Mouse (Mus musculus): Measurements from ENCODE around the gene Ppa1. TPM values are rescaled to one million over a fixed set of nuclear protein-coding genes. Genes with fewer than 3 reads are reported as not detected.

The Ppa1 gene
- polyA plus RNA-seq, 1 experiment from 2014 or later = 158 TPM

GRCm38 (mm10) chr10:61627938-61628250 lies 20.5 kb upstream of the Ppa1 start:
- no peak overlapping the region for H3K4me3 ChIP-seq (ENCODE audit: low read depth, low read length)
- H3K4me2 ChIP-seq = no peak overlapping the region
- no peaks in the 10 kb centered on the region for H3K9me3 ChIP-seq (replicated peaks; ENCODE audit: control insufficient read depth, low read length)
- H3K4me1 ChIP-seq (ENCODE audit: control insufficient read depth, insufficient read depth, low read length) = peaks cover 23% of the 10 kb centered on the region
- H3K9ac ChIP-seq (ENCODE audit: low read depth, low read length) = no peak overlapping the region
- ATAC-seq (replicated peaks; ENCODE audit: insufficient number of reproducible peaks, low FRiP score, low TSS enrichment) = no peak
- H3K27ac ChIP-seq (ENCODE audit: low read depth, low read length) = peak overlapping the region; percentile 16; the same call in 1 of the 2 replicates
- 45% methylated on average over 4 of the region's 4 CpGs for WGBS (ENCODE audit: insufficient replicate concordance)
- H3K27me3 ChIP-seq (ENCODE audit: control insufficient read depth, insufficient read depth, low read length) = peaks cover 17% of the 10 kb centered on the region
- no peaks in the 10 kb centered on the region for H3K36me3 ChIP-seq (ENCODE audit: control insufficient read depth, insufficient read depth, low read length)

GRCm38 (mm10) chr10:61632445-61632844 lies 15.9 kb upstream of the Ppa1 start:
- no peak overlapping the region for H3K4me2 ChIP-seq
- H3K4me1 ChIP-seq (ENCODE audit: control insufficient read depth, insufficient read depth, low read length) = peaks cover 7% of the 10 kb centered on the region
- H3K36me3 ChIP-seq (ENCODE audit: control insufficient read depth, insufficient read depth, low read length) = no peaks in the 10 kb centered on the region
- ATAC-seq (replicated peaks; ENCODE audit: insufficient number of reproducible peaks, low FRiP score, low TSS enrichment) = no peak
- no peak overlapping the region for H3K4me3 ChIP-seq (ENCODE audit: low read depth, low read length)
- no peak overlapping the region for H3K27ac ChIP-seq (ENCODE audit: low read depth, low read length)
- no peaks in the 10 kb centered on the region for H3K27me3 ChIP-seq (ENCODE audit: control insufficient read depth, insufficient read depth, low read length)
- H3K9ac ChIP-seq (ENCODE audit: low read depth, low read length) = no peak overlapping the region
- no peaks in the 10 kb centered on the region for H3K9me3 ChIP-seq (replicated peaks; ENCODE audit: control insufficient read depth, low read length)
- 58% methylated on average over 10 of the region's 10 CpGs for WGBS (ENCODE audit: insufficient replicate concordance)

- no peak overlapping the region for H3K4me2 ChIP-seq
- no peak for ATAC-seq (replicated peaks; ENCODE audit: insufficient number of reproducible peaks, low FRiP score, low TSS enrichment)
- no peak overlapping the region for H3K27ac ChIP-seq (ENCODE audit: low read depth, low read length)
- 0 out of 2 replicates have a peak, but pooled peaks cover 5% of the 10 kb centered on the region for H3K4me1 ChIP-seq (ENCODE audit: control insufficient read depth, insufficient read depth, low read length)
- no peak overlapping the region for H3K9ac ChIP-seq (ENCODE audit: low read depth, low read length)
- H3K4me3 ChIP-seq (ENCODE audit: low read depth, low read length) = no peak overlapping the region
- no peaks in the 10 kb centered on the region for H3K9me3 ChIP-seq (replicated peaks; ENCODE audit: control insufficient read depth, low read length)
- WGBS (ENCODE audit: insufficient replicate concordance) = 63% methylated on average over 7 of the region's 7 CpGs
- H3K27me3 ChIP-seq (ENCODE audit: control insufficient read depth, insufficient read depth, low read length) = no peaks in the 10 kb centered on the region
- H3K36me3 ChIP-seq (ENCODE audit: control insufficient read depth, insufficient read depth, low read length) = no peaks in the 10 kb centered on the region
These were observed 11.3 kb upstream of the Ppa1 start for GRCm38 (mm10) chr10:61637055-61637454.

- Histone ChIP-seq H3K4me2 (no peak overlapping the region), H3K9me3 (replicated peaks; ENCODE audit: control insufficient read depth, low read length) (no peaks in the 10 kb centered on the region), H3K4me3 (ENCODE audit: low read depth, low read length) (no peak overlapping the region), H3K4me1 (ENCODE audit: control insufficient read depth, insufficient read depth, low read length) (no peaks in the 10 kb centered on the region), H3K27me3 (ENCODE audit: control insufficient read depth, insufficient read depth, low read length) (no peaks in the 10 kb centered on the region), H3K9ac (ENCODE audit: low read depth, low read length) (no peak overlapping the region), H3K36me3 (ENCODE audit: control insufficient read depth, insufficient read depth, low read length) (no peaks in the 10 kb centered on the region), H3K27ac (ENCODE audit: low read depth, low read length) (no peak overlapping the region)
- no peak for ATAC-seq (replicated peaks; ENCODE audit: insufficient number of reproducible peaks, low FRiP score, low TSS enrichment)
- 65% methylated on average over 4 of the region's 4 CpGs for whole genome bisulfite sequencing (ENCODE audit: insufficient replicate concordance)
These were observed 8.0 kb upstream of the Ppa1 start for GRCm38 (mm10) chr10:61640363-61640762.

DNA sequence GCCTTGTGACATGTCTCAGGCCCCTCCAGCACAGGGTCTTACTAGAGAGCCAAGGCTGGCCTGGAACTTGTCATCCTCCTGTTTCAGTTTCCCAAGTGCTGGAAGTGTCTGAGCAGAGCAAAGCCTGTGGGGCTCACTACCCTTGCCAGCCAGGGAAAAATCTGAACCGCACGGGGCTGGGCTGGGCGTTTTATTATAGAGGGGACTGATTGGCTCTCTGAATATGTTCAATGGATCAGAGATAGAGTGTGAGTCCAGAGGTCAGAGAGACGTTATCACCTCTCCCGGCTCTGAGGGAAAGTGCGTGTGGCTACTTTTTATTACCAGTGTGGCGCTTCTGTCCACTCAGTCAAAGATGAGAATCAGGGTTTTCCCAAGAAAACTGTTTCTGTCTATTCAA lies 1.8 kb upstream of the Ppa1 start:
- 52% methylated on average over 7 of the region's 7 CpGs for WGBS (ENCODE audit: insufficient replicate concordance)
- ATAC-seq (replicated peaks; ENCODE audit: insufficient number of reproducible peaks, low FRiP score, low TSS enrichment) = no peak

DNA sequence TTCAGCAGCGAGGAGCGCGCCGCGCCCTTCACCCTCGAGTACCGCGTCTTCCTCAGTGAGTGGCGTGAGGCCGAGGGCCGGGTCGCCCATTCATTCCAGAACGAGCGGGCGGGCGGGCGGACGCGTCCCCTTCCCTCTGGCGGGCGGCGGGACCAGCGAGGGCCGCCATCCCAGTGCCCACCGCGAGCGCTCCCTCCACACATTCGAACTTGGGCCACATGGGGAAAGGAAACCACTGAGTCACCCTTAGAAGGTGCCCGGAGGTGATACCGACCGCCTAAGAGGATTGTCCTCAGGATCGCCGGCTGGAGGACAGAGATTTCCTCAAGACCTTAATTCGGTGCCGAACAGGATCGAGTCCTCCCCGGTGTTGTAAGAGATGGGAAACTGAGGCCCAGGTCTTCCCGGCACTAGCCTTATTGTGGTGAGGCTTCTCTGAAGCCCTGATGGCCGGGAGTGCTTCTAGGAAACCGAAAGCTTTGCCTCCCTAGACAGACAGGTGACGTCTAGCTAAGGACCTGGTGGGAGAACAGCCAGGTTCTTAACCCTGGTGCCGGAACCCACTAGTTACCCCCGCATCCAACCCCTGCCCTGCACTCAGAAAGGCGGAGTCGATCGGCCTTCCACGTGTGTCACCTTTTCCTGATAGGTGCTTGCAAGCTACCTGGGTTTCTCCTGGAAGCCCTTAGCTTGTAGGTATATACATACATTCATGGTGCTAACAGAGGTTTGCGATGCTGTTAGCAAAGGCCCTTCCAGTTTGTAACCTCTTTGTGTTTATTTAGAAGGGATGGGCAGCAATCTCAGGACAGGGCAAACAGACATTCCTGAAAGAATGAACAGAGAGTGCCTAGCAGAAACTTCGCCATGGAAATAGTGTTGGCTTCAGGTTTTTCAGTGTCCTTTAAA lies 639 bp downstream of the Ppa1 start:
- Histone ChIP-seq H3K4me3 (ENCODE audit: low read depth, low read length) (peak overlapping the region; percentile 83), H3K4me1 (ENCODE audit: control insufficient read depth, insufficient read depth, low read length) (peaks cover 12% of the 10 kb centered on the region), H3K36me3 (ENCODE audit: control insufficient read depth, insufficient read depth, low read length) (no peaks in the 10 kb centered on the region), H3K4me2 (peak overlapping the region; percentile 96), H3K27ac (ENCODE audit: low read depth, low read length) (peak overlapping the region; percentile 64), H3K9ac (ENCODE audit: low read depth, low read length) (peak overlapping the region; percentile 87), H3K9me3 (replicated peaks; ENCODE audit: control insufficient read depth, low read length) (no peaks in the 10 kb centered on the region), H3K27me3 (ENCODE audit: control insufficient read depth, insufficient read depth, low read length) (no peaks in the 10 kb centered on the region)
- ATAC-seq (replicated peaks; ENCODE audit: insufficient number of reproducible peaks, low FRiP score, low TSS enrichment) = peak; percentile 62; the same call in 1 of the 2 replicates
- 2% methylated on average over 38 of the region's 49 CpGs for WGBS (ENCODE audit: insufficient replicate concordance)

More for the DNA sequence above, 1.8 kb upstream of the Ppa1 start:
- Histone ChIP-seq H3K9ac (ENCODE audit: low read depth, low read length) (no peak overlapping the region), H3K27ac (ENCODE audit: low read depth, low read length) (no peak overlapping the region), H3K4me2 (no peak overlapping the region), H3K9me3 (replicated peaks; ENCODE audit: control insufficient read depth, low read length) (no peaks in the 10 kb centered on the region), H3K36me3 (ENCODE audit: control insufficient read depth, insufficient read depth, low read length) (no peaks in the 10 kb centered on the region), H3K4me1 (ENCODE audit: control insufficient read depth, insufficient read depth, low read length) (peaks cover 12% of the 10 kb centered on the region), H3K4me3 (ENCODE audit: low read depth, low read length) (no peak overlapping the region), H3K27me3 (ENCODE audit: control insufficient read depth, insufficient read depth, low read length) (no peaks in the 10 kb centered on the region)

GRCm38 (mm10) chr10:61654105-61654504 lies 5.8 kb downstream of the Ppa1 start:
- WGBS (ENCODE audit: insufficient replicate concordance) = 89% methylated on average over 4 of the region's 4 CpGs

DNA sequence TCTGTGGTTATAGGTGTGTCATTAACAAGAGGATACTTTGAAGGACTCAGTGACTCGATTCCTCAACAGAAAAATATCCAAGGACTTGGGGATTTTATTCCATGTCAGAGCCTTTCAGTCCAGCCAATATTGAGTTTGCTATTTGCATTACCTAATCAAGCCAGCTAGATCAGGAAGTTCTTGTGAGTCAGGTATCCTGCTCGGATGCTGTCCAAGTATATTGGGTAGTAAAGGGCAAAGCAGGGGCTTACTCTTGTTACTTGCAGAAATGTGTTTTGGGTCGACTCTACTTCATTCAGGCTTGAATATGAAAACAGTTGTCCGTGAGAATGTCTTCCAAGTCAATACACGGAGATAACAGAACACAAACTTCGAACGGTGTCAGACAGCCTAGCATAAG lies 6.3 kb downstream of the Ppa1 start:
- no peak for ATAC-seq (replicated peaks; ENCODE audit: insufficient number of reproducible peaks, low FRiP score, low TSS enrichment)
- no peak overlapping the region for H3K4me3 ChIP-seq (ENCODE audit: low read depth, low read length)
- H3K4me2 ChIP-seq = no peak overlapping the region
- H3K36me3 ChIP-seq (ENCODE audit: control insufficient read depth, insufficient read depth, low read length) = no peaks in the 10 kb centered on the region
- H3K27ac ChIP-seq (ENCODE audit: low read depth, low read length) = no peak overlapping the region
- no peaks in the 10 kb centered on the region for H3K4me1 ChIP-seq (ENCODE audit: control insufficient read depth, insufficient read depth, low read length)
- no peaks in the 10 kb centered on the region for H3K9me3 ChIP-seq (replicated peaks; ENCODE audit: control insufficient read depth, low read length)
- H3K9ac ChIP-seq (ENCODE audit: low read depth, low read length) = no peak overlapping the region
- no peaks in the 10 kb centered on the region for H3K27me3 ChIP-seq (ENCODE audit: control insufficient read depth, insufficient read depth, low read length)
- 91% methylated on average over 7 of the region's 7 CpGs for WGBS (ENCODE audit: insufficient replicate concordance)

More at GRCm38 (mm10) chr10:61654105-61654504, 5.8 kb downstream of the Ppa1 start:
- Histone ChIP-seq H3K27ac (ENCODE audit: low read depth, low read length) (no peak overlapping the region), H3K36me3 (ENCODE audit: control insufficient read depth, insufficient read depth, low read length) (no peaks in the 10 kb centered on the region), H3K4me2 (no peak overlapping the region), H3K9ac (ENCODE audit: low read depth, low read length) (no peak overlapping the region), H3K27me3 (ENCODE audit: control insufficient read depth, insufficient read depth, low read length) (no peaks in the 10 kb centered on the region), H3K4me1 (ENCODE audit: control insufficient read depth, insufficient read depth, low read length) (peaks cover 5% of the 10 kb centered on the region; the same call in 1 of the 2 replicates), H3K9me3 (replicated peaks; ENCODE audit: control insufficient read depth, low read length) (no peaks in the 10 kb centered on the region), H3K4me3 (ENCODE audit: low read depth, low read length) (no peak overlapping the region)
- no peak for ATAC-seq (replicated peaks; ENCODE audit: insufficient number of reproducible peaks, low FRiP score, low TSS enrichment)

GRCm38 (mm10) chr10:61655188-61655587 lies 6.8 kb downstream of the Ppa1 start:
- WGBS (ENCODE audit: insufficient replicate concordance) = 88% methylated on average over 3 of the region's 3 CpGs
- no peaks in the 10 kb centered on the region for H3K4me1 ChIP-seq (ENCODE audit: control insufficient read depth, insufficient read depth, low read length)

More at GRCm38 (mm10) chr10:61655188-61655587, 6.8 kb downstream of the Ppa1 start:
- H3K9ac ChIP-seq (ENCODE audit: low read depth, low read length) = no peak overlapping the region
- no peak overlapping the region for H3K27ac ChIP-seq (ENCODE audit: low read depth, low read length)
- no peaks in the 10 kb centered on the region for H3K9me3 ChIP-seq (replicated peaks; ENCODE audit: control insufficient read depth, low read length)
- no peak overlapping the region for H3K4me2 ChIP-seq
- no peak for ATAC-seq (replicated peaks; ENCODE audit: insufficient number of reproducible peaks, low FRiP score, low TSS enrichment)
- no peak overlapping the region for H3K4me3 ChIP-seq (ENCODE audit: low read depth, low read length)
- no peaks in the 10 kb centered on the region for H3K27me3 ChIP-seq (ENCODE audit: control insufficient read depth, insufficient read depth, low read length)
- no peaks in the 10 kb centered on the region for H3K36me3 ChIP-seq (ENCODE audit: control insufficient read depth, insufficient read depth, low read length)

Data from heart, embryonic 11.5 days (tissue).